Mouse (Mus musculus) urinary bladder, postnatal 4 days (tissue): ENCODE results near the gene Zdhhc5.

Source experiments
- DNase-seq, 2 experiments: peaks; one replicate each; pipeline ENCODE4 v3.0.0; 2021 to 2022; ENCODE audit warnings: low spot score in 2 of 2

Gene Zdhhc5

GRCm38 (mm10) chr2:84714811-84715561 lies at the start of gene Zdhhc5:
Gene Zdhhc5, minus strand, starts transcription at chr2:84715180.
- DNase-seq = peak; percentile 99

GRCm38 (mm10) chr2:84762818-84763217 lies 47.8 kb upstream of the Zdhhc5 start:
- no peak for DNase-seq

DNA sequence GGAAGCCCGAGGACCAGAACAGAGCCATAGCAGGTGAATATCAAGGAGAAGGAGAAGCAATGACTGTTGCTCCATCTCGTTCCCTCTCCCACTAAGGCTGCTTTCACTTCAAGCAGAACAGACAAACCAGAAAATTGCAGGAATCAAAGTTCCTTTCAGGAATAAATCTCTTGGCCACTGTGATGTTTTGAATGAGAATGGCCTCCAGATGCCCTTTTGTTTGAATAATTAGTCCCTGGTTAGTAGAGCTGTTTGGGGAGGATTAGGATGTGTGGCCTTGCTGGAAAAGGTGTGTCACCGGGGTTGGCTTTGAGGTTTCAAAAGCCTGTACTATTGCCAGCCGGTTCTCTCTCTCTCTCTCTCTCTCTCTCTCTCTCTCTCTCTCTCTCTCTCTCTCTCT lies 47.3 kb upstream of the Zdhhc5 start:
- DNase-seq = no peak

- no peak for DNase-seq
Observed at GRCm38 (mm10) chr2:84761840-84762239, 46.9 kb upstream of the Zdhhc5 start.

- DNase-seq = no peak
Observed at GRCm38 (mm10) chr2:84761309-84761708, 46.3 kb upstream of the Zdhhc5 start.

GRCm38 (mm10) chr2:84760777-84761176 lies 45.8 kb upstream of the Zdhhc5 start:
- DNase-seq = no peak

GRCm38 (mm10) chr2:84758542-84759127 lies 43.7 kb upstream of the Zdhhc5 start:
- DNase-seq = no peak

DNA sequence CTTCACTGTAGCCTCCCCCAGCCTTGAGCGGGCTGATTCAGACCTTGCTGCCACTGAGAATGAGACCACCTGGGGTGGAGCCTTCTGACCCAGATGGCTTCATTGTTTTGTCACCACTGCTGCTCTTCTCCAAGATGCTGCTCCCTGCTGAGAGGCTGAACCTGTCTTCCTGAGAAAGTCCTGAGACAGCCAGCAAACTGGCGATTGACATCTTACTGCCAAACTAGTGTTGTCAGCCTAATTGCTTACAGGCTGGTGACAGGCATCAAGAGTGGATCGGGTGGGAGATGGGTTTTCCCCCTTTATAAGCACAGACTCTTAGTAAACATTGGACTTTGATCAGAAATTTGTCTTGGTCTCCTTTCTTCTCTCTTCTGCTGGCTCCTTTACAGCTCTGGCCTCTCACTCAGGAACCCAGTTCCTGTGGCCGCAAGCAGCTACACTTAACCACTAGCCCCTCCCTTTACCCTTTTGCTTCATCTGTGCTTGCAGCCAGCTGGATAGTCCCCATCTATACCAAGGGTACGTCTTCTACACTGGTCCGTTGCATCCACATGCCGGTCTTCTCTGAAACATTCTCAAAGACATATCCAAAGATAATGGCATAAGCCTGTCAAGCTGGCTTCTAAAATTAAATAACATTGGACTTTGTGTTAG lies 42.2 kb upstream of the Zdhhc5 start:
- no peak for DNase-seq

DNA sequence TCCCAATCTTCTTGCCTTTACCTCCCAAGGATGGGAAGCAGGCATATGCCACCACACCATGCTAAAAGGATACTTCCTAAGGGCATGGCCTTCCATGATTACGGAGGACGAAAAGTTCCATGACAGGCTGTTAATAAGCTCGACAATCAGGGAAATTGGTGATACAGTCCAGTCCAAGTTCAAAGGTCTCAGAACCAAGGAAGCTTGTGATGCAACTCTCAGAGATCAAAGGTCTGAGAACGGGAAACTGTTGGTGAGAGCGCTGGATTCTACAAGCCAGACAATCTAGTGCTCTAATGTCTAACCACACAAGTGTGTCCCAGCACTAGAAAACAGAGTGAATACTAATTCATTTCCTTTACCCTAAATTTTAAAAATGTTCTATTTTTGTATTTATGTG lies 41.3 kb upstream of the Zdhhc5 start:
- DNase-seq = no peak

DNA sequence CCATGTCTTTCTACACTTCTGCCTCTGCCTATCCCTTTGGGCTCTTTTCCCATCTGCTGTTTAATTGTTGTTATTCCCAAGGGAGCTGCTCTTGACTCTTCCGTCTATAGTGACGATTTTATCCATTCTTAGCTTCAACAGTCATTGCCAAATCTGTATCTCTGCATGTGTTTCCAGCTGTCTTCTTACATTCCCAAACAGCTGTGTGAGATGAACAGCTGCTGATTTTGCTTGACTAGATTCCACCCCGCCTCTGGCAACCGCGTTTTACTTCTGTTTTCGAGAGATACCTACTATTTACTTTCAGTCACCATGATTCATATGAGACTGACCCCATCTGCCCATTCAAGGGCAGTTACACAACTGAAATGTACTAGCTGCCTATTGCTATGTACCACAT lies 35.1 kb upstream of the Zdhhc5 start:
- DNase-seq = no peak

GRCm38 (mm10) chr2:84744126-84744525 lies 29.1 kb upstream of the Zdhhc5 start:
- no peak for DNase-seq

- peak; percentile 79 to 83 for DNase-seq
Observed at GRCm38 (mm10) chr2:84743561-84743960, 28.6 kb upstream of the Zdhhc5 start, which contains the start of gene Gm19426. Gene Gm19426, minus strand, starts transcription at chr2:84743655.

DNA sequence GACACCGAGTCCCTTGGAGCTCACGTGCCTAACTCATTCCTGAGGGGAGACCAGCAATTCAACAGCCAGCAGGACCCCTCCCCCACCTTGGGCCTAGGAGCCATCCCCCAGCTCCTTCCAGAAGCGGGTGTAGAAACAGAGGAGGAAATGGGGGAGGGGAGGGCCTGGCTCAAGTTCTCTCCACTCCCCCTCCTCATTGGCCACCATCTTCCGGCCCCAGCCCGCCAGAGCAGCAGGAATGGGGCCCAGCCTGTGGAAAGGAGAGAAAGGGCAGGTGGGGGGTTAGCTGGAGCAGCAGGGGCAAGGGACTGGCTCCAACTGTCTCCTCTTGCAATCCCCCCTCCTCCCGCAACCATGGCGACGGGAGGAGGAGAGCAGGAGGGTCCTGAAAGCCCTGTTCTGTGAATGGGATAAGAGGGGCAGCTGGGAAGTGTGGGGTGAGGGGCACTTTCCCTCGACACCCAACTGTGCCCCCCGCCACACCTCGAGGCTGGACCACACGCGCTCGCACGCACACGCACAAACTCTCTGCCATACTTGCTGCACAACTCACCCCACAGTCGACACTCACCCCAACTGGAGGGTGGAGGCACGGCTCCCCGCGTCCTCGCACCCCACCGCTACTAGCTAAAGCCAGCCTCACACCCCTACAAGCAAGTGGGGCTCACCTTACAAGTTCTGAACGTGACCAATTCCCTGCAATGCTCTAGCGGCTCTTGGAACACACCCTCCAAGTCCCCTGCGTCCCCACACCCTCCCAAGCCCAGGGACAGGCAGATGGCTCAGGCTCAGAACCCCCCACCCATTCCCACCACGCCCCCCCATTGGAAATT lies 27.7 kb upstream of the Zdhhc5 start:
- DNase-seq = peak in 1 of 2 experiments; percentile 39

DNA sequence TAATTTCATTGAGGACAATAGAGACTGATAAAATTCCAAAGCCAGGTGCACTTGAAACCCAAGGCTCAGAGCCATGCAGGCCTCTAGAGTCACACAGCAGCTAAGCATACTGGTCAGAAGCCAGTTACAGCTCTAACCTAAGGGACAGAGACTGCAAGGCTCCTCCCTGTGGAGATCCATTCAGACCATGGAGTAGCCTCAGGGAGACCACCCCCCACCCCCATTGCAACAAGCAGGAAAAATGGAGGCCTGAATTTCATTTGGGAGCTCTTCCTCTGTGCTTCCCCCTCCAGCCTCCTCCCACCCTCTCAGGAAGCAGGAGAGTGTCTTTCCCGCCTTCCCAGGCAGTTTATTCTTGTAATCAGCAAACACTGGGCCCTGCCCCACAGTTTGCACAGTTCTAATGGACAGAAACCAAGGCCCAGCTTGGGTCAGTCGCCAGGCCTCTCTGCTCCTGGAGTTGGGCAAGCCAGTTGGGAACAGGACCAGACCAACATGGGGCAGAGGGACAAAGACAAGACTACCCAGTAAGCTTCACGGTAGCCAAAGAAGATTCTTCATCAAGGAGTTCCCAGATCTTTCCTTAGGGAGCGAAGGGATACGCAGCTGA lies 27.0 kb upstream of the Zdhhc5 start:
- no peak for DNase-seq

DNA sequence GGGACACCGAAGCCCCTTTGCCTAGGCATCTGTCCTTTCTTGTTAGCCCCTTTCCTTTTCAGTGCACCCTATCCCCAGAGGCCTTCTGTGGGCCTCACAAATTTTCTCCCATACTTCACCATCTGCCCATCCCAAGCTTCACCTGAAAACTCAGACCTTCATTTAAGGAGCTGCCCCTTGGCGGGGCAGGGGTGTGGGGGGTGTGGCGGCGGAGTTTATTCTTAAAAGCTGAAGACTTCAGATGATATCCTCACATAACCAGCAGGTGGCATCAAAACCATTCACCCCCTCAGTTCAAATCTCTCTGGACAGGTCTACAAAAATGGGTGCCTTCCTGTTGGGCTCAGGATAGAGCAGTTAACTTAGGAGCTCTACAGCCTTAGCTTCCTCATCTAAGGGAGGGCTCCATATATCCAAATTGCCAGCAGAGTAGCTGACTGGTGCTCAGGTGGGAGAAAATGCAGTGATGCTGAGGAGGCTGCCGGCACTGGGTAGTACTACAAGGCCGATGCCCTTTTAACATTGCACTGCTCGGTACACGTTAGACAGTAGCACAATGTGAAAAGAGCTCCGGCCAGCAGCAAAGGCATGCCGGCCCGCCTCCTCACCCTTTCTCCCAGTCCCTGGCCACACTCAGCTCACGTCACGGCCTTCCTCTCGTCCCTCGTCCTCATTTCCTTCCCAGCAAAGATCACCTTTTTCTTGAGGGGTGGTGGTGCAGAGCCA lies 25.8 kb upstream of the Zdhhc5 start:
- no peak for DNase-seq

DNA sequence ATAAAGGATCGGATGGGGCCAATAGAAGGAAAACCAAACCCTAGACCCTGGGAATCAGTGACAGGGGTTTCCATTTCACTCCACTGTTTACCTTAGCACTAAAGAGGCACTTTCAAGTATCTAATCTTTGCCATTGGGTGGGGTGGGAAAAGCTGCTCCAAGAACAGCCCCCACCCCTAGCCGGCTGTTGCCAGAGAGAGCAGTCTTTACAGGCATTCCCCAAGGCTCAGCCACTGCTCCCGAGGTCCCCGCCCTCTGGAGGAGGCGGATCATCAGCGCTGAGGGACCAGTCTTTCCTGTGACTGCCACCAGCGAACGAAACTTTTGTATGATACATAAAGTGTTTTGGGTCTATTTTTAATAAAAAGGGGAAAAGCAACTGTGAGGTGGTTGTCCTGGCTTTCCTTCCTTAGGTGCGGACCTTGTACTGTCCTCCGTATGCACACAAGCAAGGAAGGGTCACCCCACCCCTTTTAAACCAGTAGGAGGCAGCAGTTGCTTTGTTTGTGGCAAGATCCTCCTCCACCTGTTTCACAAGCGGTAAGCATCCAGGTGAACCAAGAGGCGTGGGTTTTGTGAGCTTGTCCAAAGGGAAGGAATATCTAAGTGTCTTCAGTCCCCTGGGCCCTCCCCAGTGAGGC lies 23.4 kb upstream of the Zdhhc5 start:
- DNase-seq = peak; percentile 37 to 62

GRCm38 (mm10) chr2:84737451-84737925 lies 22.5 kb upstream of the Zdhhc5 start:
- DNase-seq = no peak

- no peak for DNase-seq
Observed at GRCm38 (mm10) chr2:84736312-84737161, 21.6 kb upstream of the Zdhhc5 start.

DNA sequence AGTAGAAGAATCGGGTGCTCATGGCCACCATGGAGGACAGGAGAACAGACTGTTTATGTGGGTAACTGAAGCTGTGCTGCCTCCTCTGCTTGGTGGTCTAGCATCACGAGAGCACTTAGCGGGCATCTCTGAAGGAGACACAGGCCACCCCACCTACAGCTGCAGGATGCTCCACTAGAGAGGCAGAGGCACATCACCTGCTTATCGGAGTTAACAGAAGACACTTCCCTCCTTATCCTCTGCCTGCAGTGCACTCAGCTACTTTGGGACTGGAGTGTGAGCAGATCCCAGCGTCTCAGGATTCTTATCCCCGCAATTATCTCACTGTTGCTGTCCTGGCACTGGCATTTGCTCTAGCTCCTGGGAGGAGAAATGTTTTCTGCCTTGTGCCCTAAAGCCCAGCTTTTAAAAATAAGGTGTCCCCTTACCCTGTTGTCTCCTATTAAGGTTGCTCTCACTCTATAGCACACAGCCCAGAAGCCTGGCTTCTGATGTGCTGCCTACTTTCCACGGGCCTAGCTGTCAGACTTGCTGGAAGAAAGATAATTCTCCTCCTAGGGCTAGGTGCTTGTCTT lies 20.5 kb upstream of the Zdhhc5 start:
- DNase-seq = no peak
